Mouse (Mus musculus) embryonic facial prominence, embryonic 15.5 days (tissue): ENCODE measurements at regions not wholly inside any gene's neighbourhood (a gene's known extent, or its start where the extent isn't known, plus 50 kb on each side); places are given as distances from the start of the nearest gene placed in this dataset.

Experiments
- ATAC-seq: fragments of 200-750 bp; cut with Nextera tagmentation; 2 replicates; pipeline ENCODE4 v1.8.0; 2017; ENCODE audit warnings: low read depth, moderate TSS enrichment; ENCODE audit not compliant: insufficient number of reproducible peaks, low FRiP score, low TSS enrichment
- H3K27ac ChIP-seq: fragments of 300-500 bp; sonication (generic); replicated peaks from 2 replicates; pipeline ENCODE4 v1.5.1; 2015; ENCODE audit warnings: mild to moderate bottlenecking, inconsistent platforms
- H3K27me3 ChIP-seq: fragments of 300-500 bp; sonication (generic); 2 replicates; pipeline ENCODE4 v1.6.1; 2015; ENCODE audit warnings: inconsistent platforms
- H3K36me3 ChIP-seq: fragments of 300-500 bp; sonication (generic); 2 replicates; pipeline ENCODE4 v1.6.1; 2015; ENCODE audit warnings: mild to moderate bottlenecking, inconsistent platforms
- H3K4me1 ChIP-seq: fragments of 300-500 bp; sonication (generic); 2 replicates; pipeline ENCODE4 v1.6.1; 2015; ENCODE audit warnings: inconsistent platforms
- H3K4me2 ChIP-seq: fragments of 300-500 bp; sonication (generic); replicated peaks from 2 replicates; pipeline ENCODE4 v1.6.1; 2015; ENCODE audit warnings: mild to moderate bottlenecking, inconsistent platforms
- H3K4me3 ChIP-seq: fragments of 300-500 bp; sonication (generic); replicated peaks from 2 replicates; pipeline ENCODE4 v1.5.1; 2015; ENCODE audit warnings: mild to moderate bottlenecking, inconsistent platforms
- H3K9ac ChIP-seq: fragments of 300-500 bp; sonication (generic); 2 replicates; pipeline ENCODE4 v1.6.1; 2015; ENCODE audit warnings: inconsistent platforms
- H3K9me3 ChIP-seq: fragments of 300-500 bp; sonication (generic); replicated peaks from 2 replicates; pipeline ENCODE4 v1.6.1; 2016; ENCODE audit warnings: inconsistent platforms
- WGBS: fragments of 180-500 bp; shearing (Covaris S2); methylation state at CpG from one replicate; pipeline ENCODE4 v1.1.7; 2015; 5-methylcytosine and 5-hydroxymethylcytosine counted together

- Histone ChIP-seq H3K36me3 (no peaks in the 10 kb centered on the region), H3K4me2 (no peak overlapping the region), H3K27me3 (peaks cover 3% of the 10 kb centered on the region; the same call in 1 of the 2 replicates), H3K27ac (no peak overlapping the region), H3K9me3 (no peaks in the 10 kb centered on the region), H3K9ac (no peak overlapping the region), H3K4me3 (no peak overlapping the region), H3K4me1 (no peaks in the 10 kb centered on the region)
- no peak for ATAC-seq
- WGBS: 78% methylated on average over 5 of the region's 5 CpGs
These were observed 247.7 kb upstream of the 1700056E22Rik start for GRCm38 (mm10) chr1:184281768-184282167.

GRCm38 (mm10) chr1:184279263-184279662 lies 245.2 kb upstream of the 1700056E22Rik start:
- no peak overlapping the region for H3K4me3 ChIP-seq
- no peaks in the 10 kb centered on the region for H3K36me3 ChIP-seq
- H3K9ac ChIP-seq: no peak overlapping the region
- no peak for ATAC-seq
- WGBS: 64% methylated on average over 10 of the region's 10 CpGs
- no peak overlapping the region for H3K4me2 ChIP-seq
- H3K27ac ChIP-seq: no peak overlapping the region
- H3K27me3 ChIP-seq: peaks cover 5% of the 10 kb centered on the region; the same call in 1 of the 2 replicates
- no peaks in the 10 kb centered on the region for H3K4me1 ChIP-seq
- H3K9me3 ChIP-seq: no peaks in the 10 kb centered on the region

GRCm38 (mm10) chr1:184277001-184277400 lies 242.9 kb upstream of the 1700056E22Rik start:
- Histone ChIP-seq H3K4me2 (no peak overlapping the region), H3K9ac (no peak overlapping the region), H3K27ac (no peak overlapping the region), H3K36me3 (no peaks in the 10 kb centered on the region), H3K4me1 (no peaks in the 10 kb centered on the region), H3K27me3 (peaks cover 5% of the 10 kb centered on the region; the same call in 1 of the 2 replicates), H3K9me3 (no peaks in the 10 kb centered on the region), H3K4me3 (no peak overlapping the region)
- ATAC-seq: no peak
- WGBS: 74% methylated on average over 2 of the region's 2 CpGs

- H3K9me3 ChIP-seq: no peaks in the 10 kb centered on the region
- peaks cover 5% of the 10 kb centered on the region; the same call in 1 of the 2 replicates for H3K27me3 ChIP-seq
- no peaks in the 10 kb centered on the region for H3K4me1 ChIP-seq
- no peak overlapping the region for H3K4me3 ChIP-seq
- no peak overlapping the region for H3K9ac ChIP-seq
- ATAC-seq: no peak
- WGBS: 82% methylated on average over 9 of the region's 9 CpGs
- no peak overlapping the region for H3K4me2 ChIP-seq
- no peak overlapping the region for H3K27ac ChIP-seq
- no peaks in the 10 kb centered on the region for H3K36me3 ChIP-seq
These were observed 241.8 kb upstream of the 1700056E22Rik start for GRCm38 (mm10) chr1:184275877-184276276.

GRCm38 (mm10) chr1:184275396-184275795 lies 241.3 kb upstream of the 1700056E22Rik start:
- Histone ChIP-seq H3K27me3 (peaks cover 5% of the 10 kb centered on the region; the same call in 1 of the 2 replicates), H3K9me3 (no peaks in the 10 kb centered on the region), H3K9ac (no peak overlapping the region), H3K4me2 (no peak overlapping the region), H3K36me3 (no peaks in the 10 kb centered on the region), H3K4me3 (no peak overlapping the region), H3K4me1 (no peaks in the 10 kb centered on the region), H3K27ac (no peak overlapping the region)
- ATAC-seq: no peak
- 95% methylated on average over 3 of the region's 3 CpGs for WGBS

- WGBS: 72% methylated on average over 6 of the region's 6 CpGs
- H3K36me3 ChIP-seq: no peaks in the 10 kb centered on the region
- H3K4me1 ChIP-seq: no peaks in the 10 kb centered on the region
- peaks cover 4% of the 10 kb centered on the region; the same call in 1 of the 2 replicates for H3K27me3 ChIP-seq
- no peak overlapping the region for H3K9ac ChIP-seq
- no peak overlapping the region for H3K4me2 ChIP-seq
- no peaks in the 10 kb centered on the region for H3K9me3 ChIP-seq
- H3K27ac ChIP-seq: no peak overlapping the region
- no peak for ATAC-seq
- no peak overlapping the region for H3K4me3 ChIP-seq
These were observed 240.6 kb upstream of the 1700056E22Rik start for GRCm38 (mm10) chr1:184274704-184275103.

- Histone ChIP-seq H3K4me3 (no peak overlapping the region), H3K27ac (no peak overlapping the region), H3K36me3 (no peaks in the 10 kb centered on the region), H3K9ac (no peak overlapping the region), H3K4me1 (no peaks in the 10 kb centered on the region), H3K4me2 (no peak overlapping the region), H3K27me3 (peaks cover 2% of the 10 kb centered on the region; the same call in 1 of the 2 replicates), H3K9me3 (no peaks in the 10 kb centered on the region)
- ATAC-seq: no peak
- 65% methylated on average over 1 of the region's 1 CpGs for WGBS
These were observed 239.6 kb upstream of the 1700056E22Rik start for GRCm38 (mm10) chr1:184273722-184274121.

GRCm38 (mm10) chr1:184271254-184271653 lies 237.2 kb upstream of the 1700056E22Rik start:
- Histone ChIP-seq H3K9me3 (no peaks in the 10 kb centered on the region), H3K9ac (no peak overlapping the region), H3K27ac (no peak overlapping the region), H3K4me2 (no peak overlapping the region), H3K4me1 (peaks cover 12% of the 10 kb centered on the region), H3K27me3 (peaks cover 8% of the 10 kb centered on the region; the same call in 1 of the 2 replicates), H3K36me3 (no peaks in the 10 kb centered on the region), H3K4me3 (no peak overlapping the region)
- no peak for ATAC-seq
- 70% methylated on average over 8 of the region's 8 CpGs for WGBS

GRCm38 (mm10) chr1:184266051-184266450 lies 231.9 kb upstream of the 1700056E22Rik start:
- 0 out of 2 replicates have a peak overlapping the region, but pooled peaks have one; percentile 13 for H3K4me2 ChIP-seq
- no peak overlapping the region for H3K9ac ChIP-seq
- WGBS: 15% methylated on average over 8 of the region's 8 CpGs
- H3K36me3 ChIP-seq: no peaks in the 10 kb centered on the region
- H3K9me3 ChIP-seq: no peaks in the 10 kb centered on the region
- H3K27me3 ChIP-seq: peaks cover 5% of the 10 kb centered on the region; the same call in 1 of the 2 replicates
- no peak for ATAC-seq
- H3K27ac ChIP-seq: no peak overlapping the region
- H3K4me3 ChIP-seq: no peak overlapping the region
- H3K4me1 ChIP-seq: peaks cover 16% of the 10 kb centered on the region

- Histone ChIP-seq H3K9me3 (no peaks in the 10 kb centered on the region), H3K4me1 (peaks cover 17% of the 10 kb centered on the region), H3K4me3 (no peak overlapping the region), H3K27me3 (peaks cover 5% of the 10 kb centered on the region; the same call in 1 of the 2 replicates), H3K27ac (no peak overlapping the region), H3K4me2 (no peak overlapping the region), H3K9ac (no peak overlapping the region), H3K36me3 (no peaks in the 10 kb centered on the region)
- ATAC-seq: no peak
- WGBS: 54% methylated on average over 2 of the region's 2 CpGs
These were observed 228.9 kb upstream of the 1700056E22Rik start for GRCm38 (mm10) chr1:184262975-184263374.

- H3K9me3 ChIP-seq: 0 out of 2 replicates have a peak, but pooled peaks cover 4% of the 10 kb centered on the region
- H3K36me3 ChIP-seq: no peaks in the 10 kb centered on the region
- H3K27ac ChIP-seq: no peak overlapping the region
- WGBS: 78% methylated on average over 6 of the region's 6 CpGs
- H3K9ac ChIP-seq: no peak overlapping the region
- no peaks in the 10 kb centered on the region for H3K27me3 ChIP-seq
- H3K4me3 ChIP-seq: no peak overlapping the region
- ATAC-seq: peak; percentile 67; the same call in 1 of the 2 replicates
- peaks cover 8% of the 10 kb centered on the region; the same call in 1 of the 2 replicates for H3K4me1 ChIP-seq
- no peak overlapping the region for H3K4me2 ChIP-seq
These were observed 227.3 kb upstream of the 1700056E22Rik start for GRCm38 (mm10) chr1:184261385-184261727.
